Mouse (Mus musculus) hindbrain, embryonic 15.5 days (tissue): ENCODE measurements around the gene Tsen15. TPM values are rescaled to one million over a fixed set of nuclear protein-coding genes. Genes with fewer than 3 reads are reported as not detected.
A peak's percentile ranks its signal among the peaks of the same experiment; 100 is the strongest.
"Not testable (repeated sequence)": the region's sequence is repeated elsewhere in the genome, so short reads cannot be mapped to it uniquely, and the experiment has no call there.

Source experiments
- ATAC-seq: fragments of 200-750 bp; cut with Nextera tagmentation; 2 replicates; pipeline ENCODE4 v1.8.0; 2017; ENCODE audit warnings: low read depth, moderate number of reproducible peaks, moderate TSS enrichment; ENCODE audit not compliant: low FRiP score
- H3K27ac ChIP-seq: fragments of 300-500 bp; sonication (generic); replicated peaks from 2 replicates; pipeline ENCODE4 v1.5.1; 2015; ENCODE audit warnings: mild to moderate bottlenecking, inconsistent platforms
- H3K27me3 ChIP-seq: fragments of 300-500 bp; sonication (generic); 2 replicates; pipeline ENCODE4 v1.6.1; 2015; ENCODE audit warnings: control low read depth, inconsistent platforms
- H3K36me3 ChIP-seq: fragments of 300-500 bp; sonication (generic); 2 replicates; pipeline ENCODE4 v1.6.1; 2015; ENCODE audit warnings: control low read depth, inconsistent platforms
- H3K4me1 ChIP-seq: fragments of 300-500 bp; sonication (generic); replicated peaks from 2 replicates; pipeline ENCODE4 v1.6.1; 2015; ENCODE audit warnings: control low read depth, inconsistent platforms
- H3K4me2 ChIP-seq: fragments of 300-500 bp; sonication (generic); 2 replicates; pipeline ENCODE4 v1.6.1; 2015; ENCODE audit warnings: moderate library complexity, mild to moderate bottlenecking, inconsistent platforms
- H3K4me3 ChIP-seq: fragments of 300-500 bp; sonication (generic); 2 replicates; pipeline ENCODE4 v1.5.1; 2015; ENCODE audit warnings: mild to moderate bottlenecking, inconsistent platforms
- H3K9ac ChIP-seq: fragments of 300-500 bp; sonication (generic); 2 replicates; pipeline ENCODE4 v1.6.1; 2015; ENCODE audit warnings: inconsistent platforms
- H3K9me3 ChIP-seq: fragments of 300-500 bp; sonication (generic); 2 replicates; pipeline ENCODE4 v1.6.1; 2016; ENCODE audit warnings: control low read depth, inconsistent platforms
- WGBS: fragments of 180-500 bp; shearing (Covaris S2); methylation state at CpG from one replicate; pipeline ENCODE4 v1.1.7; 2015; 5-methylcytosine and 5-hydroxymethylcytosine counted together
- polyA plus RNA-seq: library from polyadenylated mRNA; unstranded; fragments of >200 nt; fragmentation: Nextera tagmentation; extraction: Ambion mirVana; gene quantifications from 2 replicates; pipeline ENCODE4 v1.2.1, GENCODE M21; 2015

Tsen15 gene
- polyA plus RNA-seq, 1 experiment from 2014 or later, result 39.9 TPM

DNA sequence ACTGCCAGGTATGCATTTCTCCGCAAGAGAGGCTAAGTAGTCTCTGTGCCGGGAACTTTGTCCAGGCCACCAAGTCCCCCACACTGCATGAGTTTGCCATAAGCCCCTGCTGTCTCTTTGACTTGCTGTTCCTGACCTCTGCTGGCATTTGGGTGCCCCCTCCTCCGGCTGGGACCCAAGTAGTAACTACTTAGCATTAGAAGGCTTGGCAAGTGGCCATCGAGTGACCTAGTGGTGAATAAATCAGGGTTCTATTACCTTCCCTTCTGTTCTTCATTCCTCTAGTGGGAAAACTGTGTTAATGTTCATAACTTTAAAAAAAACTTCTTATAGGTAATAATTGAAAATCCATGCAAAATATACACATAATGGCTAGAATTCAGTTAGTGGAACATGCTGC lies 22.9 kb upstream of the Tsen15 start:
- Histone ChIP-seq H3K4me3 (no peak overlapping the region), H3K27ac (no peak overlapping the region), H3K4me2 (no peak overlapping the region), H3K9me3 (no peaks in the 10 kb centered on the region), H3K9ac (no peak overlapping the region), H3K27me3 (no peaks in the 10 kb centered on the region), H3K4me1 (peaks cover 7% of the 10 kb centered on the region; the same call in 1 of the 2 replicates), H3K36me3 (no peaks in the 10 kb centered on the region)
- 79% methylated on average over 4 of the region's 4 CpGs for WGBS
- ATAC-seq, result no peak

DNA sequence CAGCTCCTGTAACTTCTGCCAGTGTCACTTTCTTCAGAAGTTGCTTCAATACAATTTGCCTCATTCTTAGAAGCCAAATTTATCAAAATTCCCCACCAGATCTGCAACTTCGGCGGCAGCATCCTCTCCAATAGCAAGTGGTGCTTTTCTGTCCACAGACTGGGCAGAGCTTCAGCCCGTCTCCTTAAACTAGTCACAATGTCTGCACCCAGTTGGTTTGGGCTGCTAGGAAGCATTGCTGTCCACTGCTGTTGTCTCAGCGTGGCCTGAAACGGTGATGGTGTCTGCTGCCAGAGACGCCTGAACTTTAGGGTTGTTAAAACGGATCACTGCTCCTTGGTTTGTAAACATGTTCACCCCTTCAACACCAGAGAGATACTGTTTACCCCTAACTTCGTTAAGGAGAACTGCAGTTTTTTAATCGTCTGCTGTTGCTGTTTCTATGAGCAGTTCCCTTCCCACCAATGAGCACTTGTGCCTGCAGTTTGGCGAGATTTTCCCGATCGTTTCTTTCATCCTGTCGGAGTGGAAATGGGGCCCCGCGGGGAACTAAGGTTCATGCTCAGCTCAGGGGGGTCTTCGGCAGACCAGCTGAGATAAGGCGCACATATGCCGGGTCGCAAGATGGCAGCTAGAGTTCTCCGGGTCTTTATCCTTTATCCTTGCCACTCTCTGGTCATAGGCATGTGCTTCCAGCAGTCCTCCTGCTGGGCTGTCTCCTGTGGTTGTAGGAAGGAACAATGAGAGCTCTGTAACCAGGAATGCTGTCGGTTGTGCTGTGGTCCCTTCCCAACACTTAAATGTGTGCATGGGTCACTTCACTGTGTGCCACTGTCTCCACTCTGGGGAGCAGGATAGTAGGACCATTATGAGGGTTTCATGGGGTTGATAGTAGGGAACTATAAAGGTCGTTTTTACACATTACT lies 20.8 kb upstream of the Tsen15 start:
- 39% methylated on average over 22 of the region's 22 CpGs for WGBS
- 0 out of 2 replicates have a peak overlapping the region, but pooled peaks have one; percentile 25 for H3K27ac ChIP-seq
- H3K4me1 ChIP-seq, result peaks cover 7% of the 10 kb centered on the region; the same call in 1 of the 2 replicates
- no peaks in the 10 kb centered on the region for H3K36me3 ChIP-seq
- H3K9me3 ChIP-seq, result no peaks in the 10 kb centered on the region
- H3K4me2 ChIP-seq, result peak overlapping the region; percentile 50
- no peak overlapping the region for H3K9ac ChIP-seq
- 0 out of 2 replicates have a peak, but pooled peaks have one; percentile 34 for ATAC-seq
- no peaks in the 10 kb centered on the region for H3K27me3 ChIP-seq
- H3K4me3 ChIP-seq, result no peak overlapping the region

DNA sequence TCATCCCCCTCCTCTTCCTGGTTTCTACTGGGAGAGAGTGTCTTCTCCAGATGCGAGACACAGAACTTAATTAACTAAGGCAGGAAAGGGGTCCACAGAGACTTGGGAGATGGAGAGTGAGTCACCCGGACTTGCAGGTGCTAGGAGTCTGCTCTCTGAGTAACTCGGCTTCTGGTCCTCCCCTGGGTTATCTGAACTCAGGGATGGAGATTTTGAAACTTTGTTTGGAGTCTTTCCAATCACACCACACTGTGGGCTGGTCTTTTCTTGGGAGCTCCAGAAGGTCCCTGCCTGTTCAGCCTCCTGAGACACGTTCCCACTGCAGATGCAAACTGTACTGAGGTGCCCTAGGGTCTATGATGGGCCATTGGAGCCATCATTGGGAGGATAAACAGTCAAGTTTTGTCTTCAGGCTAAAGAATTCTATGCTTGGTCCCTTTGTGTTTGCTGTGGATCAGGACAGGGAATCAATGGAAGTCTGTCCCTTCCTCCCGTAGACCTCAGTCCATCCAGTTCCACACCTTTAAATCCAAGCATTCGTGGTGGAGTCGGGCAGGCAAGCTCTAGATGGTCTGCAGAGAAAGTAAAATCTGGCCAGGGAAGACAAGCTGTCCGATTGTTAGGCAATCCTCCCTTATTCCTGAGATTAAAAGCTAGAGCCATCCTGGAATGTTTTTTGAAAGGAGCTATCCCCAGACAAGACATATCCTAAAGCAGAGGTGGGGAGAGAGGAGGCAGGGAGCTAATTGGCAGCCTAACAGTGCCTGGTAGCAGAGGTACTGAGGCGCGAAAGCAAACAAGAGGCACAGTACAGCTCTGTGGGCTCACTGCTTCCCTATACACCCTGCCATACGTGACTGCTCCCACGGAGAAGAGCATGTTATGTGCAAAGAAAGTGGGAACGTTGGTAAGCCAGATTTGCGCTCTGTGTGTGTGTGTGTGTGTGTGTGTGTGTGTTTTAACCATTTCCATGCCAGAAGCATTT lies 14.4 kb upstream of the Tsen15 start:
- Histone ChIP-seq H3K9ac (peak overlapping the region; percentile 61), H3K4me1 (peaks cover 19% of the 10 kb centered on the region), H3K36me3 (no peaks in the 10 kb centered on the region), H3K4me2 (peak overlapping the region; percentile 91), H3K27ac (0 out of 2 replicates have a peak overlapping the region, but pooled peaks have one; percentile 0), H3K4me3 (peak overlapping the region; percentile 56), H3K9me3 (no peaks in the 10 kb centered on the region), H3K27me3 (0 out of 2 replicates have a peak, but pooled peaks cover 8% of the 10 kb centered on the region)
- 19% methylated on average over 14 of the region's 14 CpGs for WGBS
- peak; percentile 55 for ATAC-seq

DNA sequence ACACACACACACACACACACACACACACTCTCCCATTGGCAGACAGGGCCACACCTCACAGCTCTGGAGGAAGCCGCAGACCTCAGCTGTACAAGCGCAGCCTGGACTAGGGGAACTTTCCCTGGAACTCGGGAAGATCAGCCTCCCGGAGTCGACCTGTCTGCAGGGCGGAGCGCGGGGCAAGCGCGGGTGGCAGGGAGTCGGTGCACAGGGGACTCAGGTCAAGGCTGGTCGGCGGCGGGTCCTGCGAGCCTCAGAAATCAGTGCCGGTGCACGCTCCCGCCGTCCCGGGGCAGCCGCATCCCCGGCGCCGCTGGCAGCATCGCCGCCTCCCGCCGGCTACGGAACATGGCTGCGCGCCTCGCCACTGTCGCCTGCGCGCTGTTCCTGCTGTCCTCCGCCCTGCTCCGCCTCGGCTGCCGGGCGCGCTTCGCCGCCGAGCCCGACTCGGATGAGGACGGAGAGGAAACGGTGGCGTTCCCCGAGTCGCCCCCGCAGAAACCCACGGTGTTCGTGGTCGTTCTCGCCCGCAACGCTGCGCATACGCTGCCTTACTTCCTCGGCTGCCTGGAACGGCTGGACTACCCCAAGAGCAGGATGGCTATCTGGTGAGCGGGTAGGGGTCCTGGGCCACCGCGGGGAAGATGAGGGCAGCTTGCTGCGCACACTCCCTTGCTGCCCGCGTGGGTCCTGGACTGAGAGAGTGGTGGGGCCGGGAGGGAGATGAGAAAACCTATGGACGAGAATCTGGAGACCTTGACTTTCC lies 13.5 kb upstream of the Tsen15 start, which contains the start of gene Colgalt2:
Colgalt2 (plus strand) TSS at position 41 of the 766 bp plus-strand sequence.
- WGBS, result under 1% methylated on average over 70 of the region's 70 CpGs
- peak within 1 kb of the TSS; percentile 56 for H3K4me3 ChIP-seq
- no peaks in the 10 kb centered on the region for H3K9me3 ChIP-seq
- 0 out of 2 replicates have a peak, but pooled peaks cover 8% of the 10 kb centered on the region for H3K27me3 ChIP-seq
- peaks cover 19% of the 10 kb centered on the region for H3K4me1 ChIP-seq
- H3K27ac ChIP-seq, result peak within 1 kb of the TSS; percentile 20
- peak; percentile 87 for ATAC-seq
- H3K4me2 ChIP-seq, result peak within 1 kb of the TSS; percentile 91
- H3K9ac ChIP-seq, result peak within 1 kb of the TSS; percentile 61
- H3K36me3 ChIP-seq, result no peaks in the 10 kb centered on the region

DNA sequence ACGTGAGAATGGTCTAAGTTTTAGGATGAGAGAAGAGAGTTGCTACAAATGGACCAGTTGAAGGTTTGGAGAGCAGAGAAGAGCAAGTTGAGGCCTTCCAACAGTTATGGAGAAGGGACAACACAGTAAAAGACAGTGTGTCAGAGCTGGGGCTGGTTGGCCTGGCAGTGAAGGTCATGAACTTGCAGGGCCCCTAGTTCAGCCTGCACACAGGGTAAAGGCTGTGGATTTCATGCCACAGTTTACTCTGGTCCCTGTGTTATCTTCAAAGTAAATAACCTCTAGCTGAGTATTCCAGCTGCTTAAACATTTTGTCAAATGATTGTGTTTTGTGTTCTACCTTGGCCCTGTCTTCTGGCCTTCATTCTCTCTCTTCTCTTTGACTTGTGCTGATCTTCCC lies 12.2 kb upstream of the Tsen15 start:
- Histone ChIP-seq H3K27ac (no peak overlapping the region), H3K27me3 (0 out of 2 replicates have a peak, but pooled peaks cover 8% of the 10 kb centered on the region), H3K36me3 (no peaks in the 10 kb centered on the region), H3K4me2 (no peak overlapping the region), H3K4me1 (peaks cover 19% of the 10 kb centered on the region), H3K9me3 (no peaks in the 10 kb centered on the region), H3K4me3 (no peak overlapping the region), H3K9ac (no peak overlapping the region)
- WGBS, result 62% methylated on average over 1 of the region's 1 CpGs
- no peak for ATAC-seq

DNA sequence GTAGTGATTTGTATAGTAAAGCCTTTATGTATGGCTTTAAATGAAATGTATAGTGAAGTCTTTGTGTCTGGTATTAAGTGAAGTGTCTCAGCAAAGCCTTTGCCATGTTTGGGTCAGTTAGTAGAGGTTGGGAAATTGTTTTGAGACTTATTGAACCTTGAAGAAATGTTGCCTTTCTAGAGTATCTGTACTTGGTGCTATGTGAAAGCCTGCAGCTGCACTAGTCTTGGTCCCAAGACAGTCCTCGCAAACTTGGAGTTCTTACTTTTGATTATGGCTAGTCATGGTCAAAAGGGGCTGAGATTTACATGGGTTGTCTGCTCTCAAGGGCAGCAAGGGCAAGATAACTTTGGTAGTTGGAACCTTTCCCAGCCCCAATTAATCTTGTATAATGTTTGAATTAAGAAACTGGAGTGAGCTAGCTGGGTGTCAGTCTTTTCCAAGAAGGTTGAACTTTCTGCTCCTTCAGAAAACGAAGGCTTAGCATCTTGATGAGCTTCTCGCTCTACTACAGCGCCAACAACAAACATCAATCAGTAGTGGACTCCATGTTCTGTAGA lies 8.5 kb upstream of the Tsen15 start:
- no peaks in the 10 kb centered on the region for H3K9me3 ChIP-seq
- WGBS, result 87% methylated on average over 4 of the region's 4 CpGs
- no peak for ATAC-seq

DNA sequence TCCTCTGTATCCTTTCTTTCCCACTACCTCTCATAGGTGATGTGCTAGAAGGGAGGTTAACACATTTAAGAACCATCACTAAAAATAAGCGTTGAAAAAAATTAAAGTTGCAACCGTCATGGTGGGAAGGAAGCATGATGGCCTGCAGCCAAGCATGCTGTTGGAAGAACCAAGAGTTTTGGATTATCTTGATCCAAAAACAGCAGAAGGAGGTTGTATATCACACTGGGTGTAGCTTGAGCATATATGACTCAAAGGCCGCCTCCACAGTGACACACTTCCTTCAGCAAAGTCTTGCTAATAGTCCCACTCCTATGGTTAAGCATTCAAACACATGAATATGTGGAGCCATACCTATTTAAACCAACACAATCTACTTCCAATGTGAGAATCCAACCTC lies 7.6 kb upstream of the Tsen15 start:
- Histone ChIP-seq H3K4me1 (no peaks in the 10 kb centered on the region), H3K9me3 (no peaks in the 10 kb centered on the region), H3K27ac (no peak overlapping the region), H3K4me2 (no peak overlapping the region), H3K9ac (no peak overlapping the region), H3K36me3 (no peaks in the 10 kb centered on the region), H3K27me3 (0 out of 2 replicates have a peak, but pooled peaks cover 6% of the 10 kb centered on the region), H3K4me3 (no peak overlapping the region)
- no peak for ATAC-seq
- WGBS, result 92% methylated on average over 3 of the region's 3 CpGs

More for the DNA sequence above, 8.5 kb upstream of the Tsen15 start:
- no peak overlapping the region for H3K4me3 ChIP-seq
- 0 out of 2 replicates have a peak, but pooled peaks cover 6% of the 10 kb centered on the region for H3K27me3 ChIP-seq
- no peak overlapping the region for H3K27ac ChIP-seq
- H3K36me3 ChIP-seq, result no peaks in the 10 kb centered on the region
- H3K9ac ChIP-seq, result no peak overlapping the region
- no peak overlapping the region for H3K4me2 ChIP-seq
- H3K4me1 ChIP-seq, result peaks cover 3% of the 10 kb centered on the region

DNA sequence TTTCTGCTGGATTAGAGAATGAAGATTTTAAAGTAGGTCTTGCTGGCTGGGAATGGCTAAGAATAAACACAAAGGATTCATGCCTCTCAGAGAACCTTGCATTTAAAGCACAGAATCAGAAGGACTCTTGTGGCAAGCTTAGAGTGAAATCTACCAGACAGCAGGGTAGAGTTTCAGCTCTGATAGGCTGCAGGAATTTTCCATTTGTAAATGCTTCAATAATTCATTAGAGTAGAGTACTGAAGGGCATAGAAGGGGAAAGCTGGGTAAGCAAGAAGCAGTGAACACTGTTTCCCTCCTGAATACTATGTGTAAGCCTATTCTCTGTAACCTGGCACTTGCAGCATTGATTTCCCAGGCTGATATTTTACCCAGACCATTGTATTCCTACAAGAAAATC lies 2.8 kb upstream of the Tsen15 start:
- 0 out of 2 replicates have a peak, but pooled peaks cover 2% of the 10 kb centered on the region for H3K27me3 ChIP-seq
- no peak for ATAC-seq

DNA sequence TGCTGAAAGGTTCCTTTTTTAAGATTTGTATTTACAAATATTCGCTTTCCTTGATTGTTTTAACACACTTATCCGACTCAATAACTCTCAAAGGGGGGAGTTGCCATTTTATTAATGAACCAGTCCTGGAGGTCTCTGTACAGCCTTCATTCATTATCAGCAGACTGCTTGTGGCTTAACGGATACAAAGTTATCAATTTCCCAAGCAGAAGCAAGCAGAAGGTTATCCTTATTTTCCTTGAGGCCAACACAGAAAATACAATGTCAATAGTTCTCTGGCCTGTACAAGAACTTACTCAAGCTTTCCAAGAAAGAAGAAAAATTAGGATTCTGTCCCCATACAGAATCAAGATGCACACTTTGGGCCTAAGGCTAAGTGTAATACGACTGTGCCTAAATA lies 795 bp downstream of the Tsen15 start:
- H3K27me3 ChIP-seq, ATAC-seq, H3K4me1 ChIP-seq, H3K36me3 ChIP-seq, H3K27ac ChIP-seq, H3K9me3 ChIP-seq: not testable (repeated sequence)
- 22% methylated on average over 2 of the region's 4 CpGs for WGBS
- Histone ChIP-seq H3K9ac (peak overlapping the region; percentile 84), H3K4me3 (peak overlapping the region; percentile 90), H3K4me2 (peak overlapping the region; percentile 73)

More for the DNA sequence above, 2.8 kb upstream of the Tsen15 start:
- no peaks in the 10 kb centered on the region for H3K36me3 ChIP-seq
- H3K27ac ChIP-seq, result no peak overlapping the region
- no peak overlapping the region for H3K4me2 ChIP-seq
- no peaks in the 10 kb centered on the region for H3K9me3 ChIP-seq
- H3K9ac ChIP-seq, result no peak overlapping the region
- no peak overlapping the region for H3K4me3 ChIP-seq
- H3K4me1 ChIP-seq, result 0 out of 2 replicates have a peak, but pooled peaks cover 4% of the 10 kb centered on the region

DNA sequence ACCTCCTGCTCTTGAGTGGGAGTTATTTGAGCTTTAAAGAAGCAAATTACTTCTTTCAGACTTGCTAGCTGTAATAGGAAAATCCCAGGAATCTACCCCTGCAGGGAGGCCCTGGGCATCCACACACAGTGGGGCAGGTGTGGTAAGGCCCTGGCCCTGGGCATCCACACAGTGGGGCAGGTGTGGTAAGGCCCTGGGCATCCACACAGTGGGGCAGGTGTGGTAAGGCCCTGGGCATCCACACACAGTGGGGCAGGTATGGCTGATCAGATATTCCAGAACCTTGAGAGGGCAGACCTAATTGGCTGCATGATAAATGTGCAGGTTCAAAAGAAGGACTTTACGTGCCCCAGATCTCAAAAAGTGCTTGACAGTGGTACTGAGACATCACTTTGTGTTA lies 1.9 kb downstream of the Tsen15 start:
- 95% methylated on average over 1 of the region's 1 CpGs for WGBS

More for the DNA sequence above, 1.9 kb downstream of the Tsen15 start:
- Histone ChIP-seq H3K27me3 (0 out of 2 replicates have a peak, but pooled peaks cover 2% of the 10 kb centered on the region), H3K4me1 (0 out of 2 replicates have a peak, but pooled peaks cover 4% of the 10 kb centered on the region), H3K36me3 (0 out of 2 replicates have a peak, but pooled peaks cover 6% of the 10 kb centered on the region), H3K9me3 (no peaks in the 10 kb centered on the region), H3K4me3 (no peak overlapping the region), H3K27ac (no peak overlapping the region), H3K4me2 (no peak overlapping the region), H3K9ac (no peak overlapping the region)
- no peak for ATAC-seq
